Mouse (Mus musculus) stomach, embryonic 16.5 days (tissue): ENCODE measurements at regions not wholly inside any gene's neighbourhood (a gene's known extent, or its start where the extent isn't known, plus 50 kb on each side); places are given as distances from the start of the nearest gene placed in this dataset.

Experiments used
- ATAC-seq: fragments of 200-750 bp; cut with Nextera tagmentation; 2 replicates; pipeline ENCODE4 v1.8.0; 2017; ENCODE audit warnings: moderate number of reproducible peaks, moderate TSS enrichment; ENCODE audit not compliant: insufficient read depth, low FRiP score
- H3K27ac ChIP-seq: fragments of 300-500 bp; sonication (generic); 2 replicates; pipeline ENCODE4 v1.5.1; 2014; ENCODE audit warnings: low read length
- H3K27me3 ChIP-seq: fragments of 300-500 bp; sonication (generic); 2 replicates; pipeline ENCODE4 v1.6.1; 2014; ENCODE audit warnings: low read length, control low read depth, mixed read lengths; ENCODE audit not compliant: control insufficient read depth, insufficient read depth
- H3K36me3 ChIP-seq: fragments of 300-500 bp; sonication (generic); 2 replicates; pipeline ENCODE4 v1.6.1; 2014; ENCODE audit warnings: low read length; ENCODE audit not compliant: control insufficient read depth, insufficient read depth
- H3K4me1 ChIP-seq: fragments of 300-500 bp; sonication (generic); 2 replicates; pipeline ENCODE4 v1.6.1; 2014; ENCODE audit warnings: low read length, control low read depth, mixed read lengths; ENCODE audit not compliant: control insufficient read depth, insufficient read depth
- H3K4me2 ChIP-seq: fragments of 300-500 bp; sonication (generic); 2 replicates; pipeline ENCODE4 v1.6.1; 2014; ENCODE audit warnings: low read depth, low read length, mixed read lengths
- H3K4me3 ChIP-seq: fragments of 300-500 bp; sonication (generic); replicated peaks from 2 replicates; pipeline ENCODE4 v1.5.1; 2014; ENCODE audit warnings: mild to moderate bottlenecking, low read length
- H3K9ac ChIP-seq: fragments of 300-500 bp; sonication (generic); 2 replicates; pipeline ENCODE4 v1.6.1; 2014; ENCODE audit warnings: low read length
- H3K9me3 ChIP-seq: fragments of 300-500 bp; sonication (generic); replicated peaks from 2 replicates; pipeline ENCODE4 v1.6.1; 2016; ENCODE audit warnings: low read length, control low read depth; ENCODE audit not compliant: control insufficient read depth
- whole genome bisulfite sequencing: fragments of 180-500 bp; shearing (Covaris S2); extraction: QIAGEN DNeasy Blood & Tissue Kit; methylation state at CpG from one replicate; pipeline ENCODE4 v1.1.7; 2014; 5-methylcytosine and 5-hydroxymethylcytosine counted together

- Histone ChIP-seq H3K4me3 (no peak overlapping the region), H3K9ac (peak overlapping the region; percentile 43), H3K9me3 (no peaks in the 10 kb centered on the region), H3K4me2 (peak overlapping the region; percentile 36), H3K36me3 (no peaks in the 10 kb centered on the region), H3K4me1 (peaks cover 14% of the 10 kb centered on the region), H3K27me3 (no peaks in the 10 kb centered on the region), H3K27ac (peak overlapping the region; percentile 43)
- 21% methylated on average over 24 of the region's 24 CpGs for WGBS
- ATAC-seq: no peak
Measured at GRCm38 (mm10) chr6:50808811-50809668, 154.8 kb upstream of the Npvf start.

GRCm38 (mm10) chr6:50809669-50809983 is 155.4 kb upstream of the Npvf start:
- Histone ChIP-seq H3K9me3 (no peaks in the 10 kb centered on the region), H3K36me3 (no peaks in the 10 kb centered on the region), H3K4me1 (peaks cover 14% of the 10 kb centered on the region), H3K4me2 (no peak overlapping the region), H3K27me3 (no peaks in the 10 kb centered on the region), H3K9ac (peak overlapping the region; percentile 43; the same call in 1 of the 2 replicates), H3K27ac (peak overlapping the region; percentile 43), H3K4me3 (no peak overlapping the region)
- ATAC-seq: no peak
- 30% methylated on average over 4 of the region's 4 CpGs for WGBS

DNA sequence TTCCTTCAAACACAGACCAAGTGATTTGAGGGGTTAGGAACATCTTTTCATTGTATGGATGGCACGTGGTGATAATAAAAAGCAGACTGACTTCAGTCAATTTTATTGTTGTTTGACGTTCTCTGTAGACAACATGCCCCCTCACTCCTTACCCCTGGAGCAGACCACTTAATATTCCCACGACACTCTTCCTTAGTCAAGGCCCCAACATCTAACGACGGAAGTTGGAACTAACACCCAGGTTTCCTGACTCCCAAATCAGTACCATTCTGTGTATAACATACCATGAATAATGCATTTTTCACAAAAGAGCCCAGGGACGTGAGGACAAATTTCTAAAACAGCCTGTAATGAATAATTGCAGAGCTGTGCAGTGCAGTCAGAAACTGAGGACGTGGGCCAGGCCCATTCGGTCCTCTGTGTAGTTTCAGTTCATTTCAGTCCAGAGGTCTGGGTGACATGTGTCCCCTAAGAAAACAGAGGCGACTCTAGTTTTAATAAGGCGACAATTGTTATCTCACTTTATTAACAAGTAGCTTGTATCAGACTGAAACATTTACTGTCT is 160.8 kb upstream of the Npvf start:
- no peak for ATAC-seq
- H3K4me1 ChIP-seq: no peaks in the 10 kb centered on the region
- no peaks in the 10 kb centered on the region for H3K36me3 ChIP-seq
- no peak overlapping the region for H3K4me3 ChIP-seq
- H3K4me2 ChIP-seq: no peak overlapping the region
- no peaks in the 10 kb centered on the region for H3K27me3 ChIP-seq
- H3K9me3 ChIP-seq: no peaks in the 10 kb centered on the region
- no peak overlapping the region for H3K9ac ChIP-seq
- H3K27ac ChIP-seq: no peak overlapping the region
- 73% methylated on average over 10 of the region's 10 CpGs for WGBS

DNA sequence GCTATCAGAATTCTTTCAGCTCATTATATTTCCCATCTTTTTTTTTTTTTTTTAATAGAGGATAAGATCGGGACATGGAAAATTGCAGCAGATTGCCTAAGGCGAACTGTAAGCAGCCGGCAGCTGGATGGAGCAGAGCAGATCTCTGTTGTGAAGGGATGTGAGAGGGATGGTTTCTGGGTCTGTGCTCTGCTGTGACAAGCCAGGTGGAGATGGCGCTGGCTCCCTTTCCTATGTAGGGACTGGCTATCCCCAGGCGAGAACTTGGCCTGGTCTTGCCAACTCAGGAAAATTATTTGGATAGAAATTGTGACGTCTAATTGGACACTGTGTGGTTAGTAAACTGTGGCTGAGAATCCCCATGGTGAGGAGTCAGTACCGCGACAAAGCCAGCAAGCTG is 161.3 kb upstream of the Npvf start:
- Histone ChIP-seq H3K27ac (0 out of 2 replicates have a peak overlapping the region, but pooled peaks have one; percentile 3), H3K9ac (no peak overlapping the region), H3K4me1 (no peaks in the 10 kb centered on the region), H3K4me3 (no peak overlapping the region), H3K9me3 (no peaks in the 10 kb centered on the region), H3K4me2 (no peak overlapping the region), H3K36me3 (no peaks in the 10 kb centered on the region), H3K27me3 (no peaks in the 10 kb centered on the region)
- WGBS: 76% methylated on average over 8 of the region's 8 CpGs
- ATAC-seq: no peak

- H3K9me3 ChIP-seq: no peaks in the 10 kb centered on the region
- H3K27me3 ChIP-seq: no peaks in the 10 kb centered on the region
- no peak overlapping the region for H3K4me2 ChIP-seq
- no peak for ATAC-seq
- H3K4me3 ChIP-seq: no peak overlapping the region
- H3K9ac ChIP-seq: no peak overlapping the region
- H3K4me1 ChIP-seq: no peaks in the 10 kb centered on the region
- WGBS: 38% methylated on average over 10 of the region's 10 CpGs
- H3K36me3 ChIP-seq: no peaks in the 10 kb centered on the region
- no peak overlapping the region for H3K27ac ChIP-seq
Measured at GRCm38 (mm10) chr6:50817430-50817829, 163.2 kb upstream of the Npvf start.

DNA sequence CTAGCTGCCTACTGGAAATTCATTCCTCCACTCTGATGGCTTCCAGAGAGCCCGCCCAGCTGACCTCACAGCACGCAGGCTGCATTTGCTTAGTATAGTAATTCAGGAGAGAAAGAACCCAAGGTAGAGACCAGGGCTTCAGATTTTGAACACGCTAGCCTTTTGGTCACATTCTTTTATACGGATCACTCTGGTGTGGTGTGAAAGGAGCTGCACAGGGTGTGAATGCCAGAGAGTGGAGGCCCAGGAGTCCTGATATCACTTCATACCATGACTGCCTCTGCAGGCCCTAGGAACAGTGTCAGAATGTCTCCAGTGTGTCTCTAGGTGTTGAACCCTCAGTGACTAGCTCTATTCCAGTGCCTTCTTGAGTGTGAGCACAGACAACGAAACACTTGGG is 164.2 kb upstream of the Npvf start:
- H3K36me3 ChIP-seq: no peaks in the 10 kb centered on the region
- H3K4me2 ChIP-seq: no peak overlapping the region
- no peak for ATAC-seq
- H3K4me1 ChIP-seq: no peaks in the 10 kb centered on the region
- no peak overlapping the region for H3K27ac ChIP-seq
- H3K9me3 ChIP-seq: no peaks in the 10 kb centered on the region
- H3K27me3 ChIP-seq: no peaks in the 10 kb centered on the region
- H3K4me3 ChIP-seq: no peak overlapping the region
- no peak overlapping the region for H3K9ac ChIP-seq
- WGBS: 88% methylated on average over 5 of the region's 5 CpGs

- no peak overlapping the region for H3K27ac ChIP-seq
- H3K4me1 ChIP-seq: no peaks in the 10 kb centered on the region
- H3K4me3 ChIP-seq: no peak overlapping the region
- H3K36me3 ChIP-seq: no peaks in the 10 kb centered on the region
- no peaks in the 10 kb centered on the region for H3K9me3 ChIP-seq
- no peak overlapping the region for H3K4me2 ChIP-seq
- no peak for ATAC-seq
- WGBS: 61% methylated on average over 10 of the region's 10 CpGs
- no peaks in the 10 kb centered on the region for H3K27me3 ChIP-seq
- no peak overlapping the region for H3K9ac ChIP-seq
Measured at GRCm38 (mm10) chr6:50818891-50819541, 164.8 kb upstream of the Npvf start.

- H3K27ac ChIP-seq: 0 out of 2 replicates have a peak overlapping the region, but pooled peaks have one; percentile 3
- H3K4me3 ChIP-seq: no peak overlapping the region
- 63% methylated on average over 12 of the region's 12 CpGs for WGBS
- no peak overlapping the region for H3K4me2 ChIP-seq
- H3K9me3 ChIP-seq: no peaks in the 10 kb centered on the region
- H3K27me3 ChIP-seq: no peaks in the 10 kb centered on the region
- peak; percentile 6; the same call in 1 of the 2 replicates for ATAC-seq
- no peaks in the 10 kb centered on the region for H3K36me3 ChIP-seq
- H3K4me1 ChIP-seq: no peaks in the 10 kb centered on the region
- no peak overlapping the region for H3K9ac ChIP-seq
Measured at GRCm38 (mm10) chr6:50821401-50822235, 167.4 kb upstream of the Npvf start.
